Mouse (Mus musculus): ENCODE measurements at regions not wholly inside any gene's neighbourhood (a gene's known extent, or its start where the extent isn't known, plus 50 kb on each side); places are given as distances from the start of the nearest gene placed in this dataset.

GRCm38 (mm10) chr9:41359286-41359685 is 197.8 kb upstream of the Ubash3b start:
- TF ChIP-seq CTCF (IDR thresholded peaks at IDR 0.05; ENCODE audit: control insufficient read depth, insufficient read depth, insufficient read length), result no peak
- no peak for TF ChIP-seq USF1 (IDR thresholded peaks at IDR 0.05; ENCODE audit: low read depth)

All from C2C12 (cell line).